Mouse (Mus musculus) spleen, postnatal 10 days (tissue): ENCODE data around the gene Hsd3b6.
"Not testable (repeated sequence)": the region's sequence is repeated elsewhere in the genome, so short reads cannot be mapped to it uniquely, and the experiment has no call there.

Experiments
- DNase-seq, 2 experiments: peaks; one replicate each; pipeline ENCODE4 v3.0.0; 2021 to 2022; ENCODE audit warnings: low spot score in 2 of 2

The Hsd3b6 gene

GRCm38 (mm10) chr3:98814101-98814670 lies at the start of gene Hsd3b6:
Gene Hsd3b6 (minus strand): TSS chr3:98814443.
- no peak for DNase-seq

GRCm38 (mm10) chr3:98862800-98863199 lies 48.6 kb upstream of the Hsd3b6 start:
- DNase-seq: no peak

DNA sequence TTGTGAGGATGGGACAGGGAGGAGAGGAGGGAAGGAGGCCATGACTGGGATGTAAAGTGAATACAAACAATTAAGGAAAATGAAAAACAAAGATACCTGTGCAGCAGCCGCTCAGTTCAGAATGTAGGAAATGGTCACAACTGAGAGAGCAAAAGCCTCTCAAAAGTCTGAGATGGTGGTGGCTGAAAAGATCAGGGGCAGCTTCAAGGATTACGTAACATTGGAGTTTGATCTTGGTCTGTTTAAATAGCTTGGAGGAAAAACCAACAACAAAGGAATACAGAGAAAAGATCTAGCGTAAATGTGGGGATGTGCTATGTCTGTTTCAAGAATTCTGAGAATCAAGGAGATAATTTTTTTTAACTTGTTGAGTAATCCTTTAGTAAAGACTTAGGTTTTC lies 45.3 kb upstream of the Hsd3b6 start, which contains the start of gene Hsd3b1:
Hsd3b1 (minus strand) TSS at position 219 of the 400 bp plus-strand sequence.
- no peak for DNase-seq

GRCm38 (mm10) chr3:98858051-98858450 lies 43.8 kb upstream of the Hsd3b6 start:
- DNase-seq: no peak

DNA sequence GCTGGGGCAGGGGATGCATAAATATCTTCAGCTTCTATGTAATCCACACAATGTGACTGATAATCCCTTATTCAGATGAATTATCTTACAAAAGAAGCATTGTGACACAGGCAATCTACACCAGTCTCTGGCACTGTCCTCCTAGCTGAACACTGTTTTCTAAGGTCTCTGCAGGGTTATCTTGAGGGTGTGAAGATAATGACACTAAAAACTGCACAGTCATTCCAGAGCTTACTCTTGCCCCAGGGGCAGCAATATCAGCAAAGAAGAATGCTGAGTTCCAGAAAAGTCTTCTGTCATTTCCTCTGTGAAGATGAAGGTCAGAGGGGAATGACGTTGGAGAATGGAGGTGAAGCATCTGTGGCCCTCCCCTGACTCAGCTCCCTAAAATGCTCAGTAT lies 42.6 kb upstream of the Hsd3b6 start:
- DNase-seq: no peak

DNA sequence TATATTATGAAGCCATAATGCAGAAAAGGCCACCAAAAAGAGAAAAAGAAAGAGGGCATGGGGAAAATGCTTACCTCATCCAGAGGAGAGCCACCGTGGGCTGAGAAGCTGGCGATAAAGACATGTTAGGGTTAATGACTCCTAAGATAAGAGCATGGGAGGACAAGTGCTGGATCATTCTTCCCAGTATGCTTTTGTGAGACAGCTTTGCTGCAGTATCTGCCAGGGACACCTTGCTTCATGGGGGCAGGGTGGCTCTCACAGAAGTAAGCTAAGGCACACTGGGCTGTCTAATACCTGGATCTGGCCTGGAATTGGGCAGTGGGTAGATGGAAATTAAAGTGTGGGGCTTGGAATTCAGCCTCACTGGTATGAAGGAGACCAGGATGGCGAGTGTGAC lies 40.9 kb upstream of the Hsd3b6 start:
- no peak for DNase-seq

- no peak for DNase-seq
Observed at GRCm38 (mm10) chr3:98853685-98854084, 39.4 kb upstream of the Hsd3b6 start.

DNA sequence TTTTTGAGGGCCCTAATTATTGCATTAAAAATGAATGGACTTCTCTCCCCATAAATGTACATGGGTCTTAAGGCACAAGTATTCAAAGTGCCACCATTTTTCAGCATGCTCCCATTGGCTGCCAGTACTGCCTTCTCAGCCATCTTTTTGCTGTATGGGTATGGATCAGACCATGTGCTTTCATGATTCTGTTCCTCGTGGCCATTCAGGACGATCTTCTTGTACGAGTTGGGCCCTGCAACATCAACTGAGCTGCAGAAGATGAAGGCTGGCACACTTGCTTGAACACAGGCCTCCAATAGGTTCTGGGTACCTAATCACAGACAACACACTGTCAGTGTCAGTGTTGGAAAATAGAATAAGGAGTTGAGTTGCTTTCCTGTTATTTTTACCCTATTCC lies 38.8 kb upstream of the Hsd3b6 start:
- no peak for DNase-seq

GRCm38 (mm10) chr3:98852631-98853030 lies 38.4 kb upstream of the Hsd3b6 start:
- no peak for DNase-seq

DNA sequence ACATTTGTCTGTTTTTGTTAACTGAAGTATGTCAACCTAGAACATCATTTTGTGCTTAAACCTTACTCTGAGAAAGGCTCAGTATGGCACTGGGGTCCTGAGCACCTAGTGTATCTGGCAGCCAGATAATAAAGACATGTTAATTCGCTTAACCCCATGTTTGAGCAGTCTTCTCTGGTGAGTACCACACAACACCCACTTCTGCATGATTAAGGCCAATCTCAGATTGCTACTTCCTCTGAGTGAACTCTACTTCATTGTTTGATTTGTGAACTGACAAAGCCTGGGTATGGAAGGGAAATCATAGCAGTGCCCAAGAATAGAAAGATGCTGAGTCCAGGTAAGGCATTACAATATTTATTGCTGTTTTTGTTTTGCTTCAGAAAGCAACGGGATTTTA lies 37.6 kb upstream of the Hsd3b6 start:
- no peak for DNase-seq

DNA sequence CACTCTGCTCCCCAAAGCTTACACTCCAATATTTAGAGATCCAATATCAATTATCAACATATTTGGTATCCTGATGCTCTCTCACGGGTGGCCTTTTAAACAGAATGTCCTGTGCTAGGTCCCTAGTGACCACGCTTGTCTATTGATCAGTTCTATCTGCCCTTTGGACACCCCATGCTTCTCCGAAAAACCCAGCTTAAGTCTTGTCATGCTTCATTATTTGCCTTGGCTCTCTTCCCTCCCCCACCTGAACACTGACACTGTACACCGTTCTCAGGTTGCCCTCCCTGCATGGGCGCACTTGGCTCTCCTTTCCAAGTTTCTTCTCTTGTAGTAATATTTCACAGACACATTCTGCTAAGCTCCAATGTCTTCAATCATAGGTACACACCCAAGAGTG lies 36.0 kb upstream of the Hsd3b6 start:
- no peak for DNase-seq

- no peak for DNase-seq
Observed at GRCm38 (mm10) chr3:98848898-98849297, 34.7 kb upstream of the Hsd3b6 start.

DNA sequence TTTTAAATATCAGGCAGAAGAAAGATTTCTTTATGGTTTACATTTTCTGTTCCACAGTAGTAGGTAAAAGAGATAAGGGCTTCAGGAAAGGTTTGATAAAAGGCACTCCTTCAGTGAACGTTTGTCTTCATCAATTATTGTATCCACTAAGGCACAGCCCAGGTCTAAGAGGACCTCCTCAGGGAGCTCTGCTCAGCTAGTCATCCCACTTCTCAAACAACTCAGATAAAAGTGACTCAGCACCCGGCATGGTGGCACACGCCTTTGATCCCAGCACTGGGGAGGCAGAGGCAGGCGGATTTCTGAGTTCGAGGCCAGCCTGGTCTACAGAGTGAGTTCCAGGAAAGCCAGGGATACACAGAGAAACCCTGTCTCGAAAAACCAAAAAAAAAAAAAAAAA lies 1.6 kb downstream of the Hsd3b6 start:
- DNase-seq: not testable (repeated sequence)

- not testable (repeated sequence) for DNase-seq
Observed at GRCm38 (mm10) chr3:98805032-98805431, 9.2 kb downstream of the Hsd3b6 start.

DNA sequence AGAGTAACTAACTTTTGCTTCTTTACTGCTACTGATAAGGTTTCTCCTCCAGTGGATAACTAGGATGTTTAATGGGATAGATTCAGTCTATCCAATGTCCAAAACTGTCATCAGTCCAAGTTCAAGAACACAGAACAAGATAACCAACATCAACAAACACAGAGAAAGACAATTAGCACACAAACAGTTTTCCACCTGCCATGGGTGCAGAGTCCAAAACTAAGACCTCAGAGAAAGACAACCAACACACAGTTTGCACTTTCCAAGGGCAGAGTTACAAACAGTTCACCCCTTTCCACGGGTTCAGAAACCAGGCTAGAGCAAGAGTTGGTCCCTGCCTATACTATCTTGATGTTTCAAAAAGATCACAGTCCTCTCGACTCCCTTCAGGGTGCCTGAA lies 27.7 kb downstream of the Hsd3b6 start:
- no peak for DNase-seq

GRCm38 (mm10) chr3:98782181-98782868 lies 31.9 kb downstream of the Hsd3b6 start:
- no peak for DNase-seq

- no peak for DNase-seq
Observed at GRCm38 (mm10) chr3:98780921-98781320, 33.3 kb downstream of the Hsd3b6 start.

- no peak for DNase-seq
Observed at GRCm38 (mm10) chr3:98764155-98764554, 50.1 kb downstream of the Hsd3b6 start.

GRCm38 (mm10) chr3:98756836-98757235 lies 57.4 kb downstream of the Hsd3b6 start:
- no peak for DNase-seq
